Mouse (Mus musculus): ENCODE results near the gene Svbp.

DNA sequence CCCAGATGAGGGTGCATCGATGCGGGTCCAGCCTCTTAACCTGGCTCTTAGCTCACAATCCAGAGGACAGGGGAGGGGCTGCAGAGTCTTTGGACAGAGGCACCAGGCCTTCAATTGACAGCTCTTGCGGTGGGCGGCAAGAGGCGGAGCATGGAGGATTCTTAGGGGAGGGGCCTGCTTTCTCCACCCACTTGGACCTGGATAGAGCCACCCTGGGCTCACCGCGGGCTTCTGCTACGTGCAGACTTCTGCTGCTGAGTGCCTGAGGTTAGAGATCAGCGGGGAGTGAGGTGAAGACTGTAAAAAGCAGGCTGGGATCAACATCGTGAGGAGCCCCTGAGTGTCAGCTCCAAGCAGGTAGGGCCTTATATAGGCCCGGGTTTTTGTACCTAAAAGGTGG is 23.1 kb downstream of the Svbp start, which contains the start of gene Tmem269:
- TF ChIP-seq EP300 (IDR thresholded peaks at IDR 0.05; ENCODE audit: low read depth) (no peak), CTCF (IDR thresholded peaks at IDR 0.05; ENCODE audit: low read depth) (no peak)
